Mouse (Mus musculus) small intestine, adult 2 months (tissue): ENCODE data around the gene Arpc4. TPM values are rescaled to one million over a fixed set of nuclear protein-coding genes. Genes with fewer than 3 reads are reported as not detected.

Experiments
- H3K27ac ChIP-seq: fragments of 200-500 bp; 2 replicates; pipeline ENCODE4 v1.5.1; 2012; ENCODE audit warnings: low read depth, low read length, control low read depth, inconsistent platforms; ENCODE audit not compliant: insufficient read depth
- H3K27me3 ChIP-seq: fragments of 200-500 bp; 2 replicates; pipeline ENCODE4 v1.6.1; 2012; ENCODE audit warnings: mild to moderate bottlenecking, moderate library complexity, low read length, inconsistent platforms; ENCODE audit not compliant: control insufficient read depth, insufficient read depth
- H3K36me3 ChIP-seq: fragments of 200-500 bp; 2 replicates; pipeline ENCODE4 v1.6.1; 2012; ENCODE audit warnings: mild to moderate bottlenecking, low read length, control low read depth, inconsistent platforms; ENCODE audit not compliant: control insufficient read depth, insufficient read depth
- H3K4me1 ChIP-seq: fragments of 200-500 bp; 2 replicates; pipeline ENCODE4 v1.6.1; 2012; ENCODE audit warnings: low read length, inconsistent platforms, mixed read lengths; ENCODE audit not compliant: control insufficient read depth, insufficient read depth, insufficient read length
- H3K4me3 ChIP-seq: fragments of 200-500 bp; 2 replicates; pipeline ENCODE4 v1.5.1; 2012; ENCODE audit warnings: low read depth, mild to moderate bottlenecking, control low read depth, inconsistent platforms, low read length, moderate library complexity
- CTCF ChIP-seq: fragments of 200-500 bp; IDR thresholded peaks from 2 replicates; pipeline ENCODE4 v1.5.1; 2012; ENCODE audit warnings: low read depth, mild to moderate bottlenecking, control low read depth, inconsistent platforms, low read length, moderate library complexity, mixed read lengths; ENCODE audit not compliant: insufficient replicate concordance, insufficient read length; ENCODE audit errors: extremely low read depth
- POLR2A ChIP-seq: fragments of 200-500 bp; IDR thresholded peaks from 2 replicates; pipeline ENCODE4 v1.6.1; 2012; ENCODE audit warnings: low read depth, mild to moderate bottlenecking, control low read depth, inconsistent platforms, low read length, moderate library complexity
- WGBS: fragments of 180-500 bp; shearing (Covaris S2); methylation state at CpG from one replicate; pipeline ENCODE4 v1.1.7; 2018; 5-methylcytosine and 5-hydroxymethylcytosine counted together
- polyA plus RNA-seq: library from polyadenylated mRNA; depleted of rRNA; stranded (reverse); fragments of >200 nt; gene quantifications from 2 replicates; pipeline ENCODE4 v1.2.3, GENCODE M21; 2012

The Arpc4 gene
- polyA plus RNA-seq, 1 experiment = 96.0 TPM

DNA sequence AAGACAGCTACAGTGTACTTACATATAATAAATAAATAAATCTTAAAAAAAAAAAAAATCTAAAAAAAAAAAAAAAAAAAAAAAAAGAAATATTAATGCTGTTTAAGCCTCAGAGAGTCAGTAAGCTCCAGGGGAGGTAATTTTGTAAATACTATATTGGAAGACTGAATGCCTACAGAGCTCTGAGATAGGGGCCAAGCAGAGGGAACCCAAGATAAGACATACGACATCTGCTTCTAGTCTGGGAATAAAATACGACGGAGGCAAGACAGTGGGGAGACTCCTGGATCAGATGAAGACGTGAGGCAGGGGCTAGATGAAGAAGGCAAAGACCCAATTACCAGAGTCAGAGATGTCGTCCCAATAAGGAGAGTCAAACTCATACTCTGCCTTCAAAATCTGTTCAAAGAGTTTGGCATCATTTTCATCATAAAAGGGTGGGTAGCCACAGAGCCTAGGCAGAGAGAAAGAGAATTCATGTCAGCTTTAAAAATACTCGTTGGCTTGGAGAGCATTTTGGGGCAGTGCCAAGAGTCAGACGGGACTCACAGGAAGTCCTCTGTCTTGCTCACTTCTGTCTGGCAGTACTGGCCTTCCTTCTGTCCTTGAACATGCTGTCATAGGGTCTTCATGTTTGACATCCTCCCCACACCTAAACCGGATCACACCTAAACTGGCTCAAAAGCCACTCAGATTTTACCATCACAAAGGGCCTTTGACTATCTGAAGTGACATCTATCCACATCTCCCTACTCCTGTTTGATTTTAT lies 40.9 kb upstream of the Arpc4 start:
- Histone ChIP-seq H3K27ac (no peak overlapping the region), H3K4me3 (no peak overlapping the region), H3K27me3 (no peaks in the 10 kb centered on the region), H3K36me3 (peaks cover 21% of the 10 kb centered on the region), H3K4me1 (peaks cover 9% of the 10 kb centered on the region)
- TF ChIP-seq POLR2A = no peak
- no peak for TF ChIP-seq CTCF
- 55% methylated on average over 8 of the region's 8 CpGs for WGBS

DNA sequence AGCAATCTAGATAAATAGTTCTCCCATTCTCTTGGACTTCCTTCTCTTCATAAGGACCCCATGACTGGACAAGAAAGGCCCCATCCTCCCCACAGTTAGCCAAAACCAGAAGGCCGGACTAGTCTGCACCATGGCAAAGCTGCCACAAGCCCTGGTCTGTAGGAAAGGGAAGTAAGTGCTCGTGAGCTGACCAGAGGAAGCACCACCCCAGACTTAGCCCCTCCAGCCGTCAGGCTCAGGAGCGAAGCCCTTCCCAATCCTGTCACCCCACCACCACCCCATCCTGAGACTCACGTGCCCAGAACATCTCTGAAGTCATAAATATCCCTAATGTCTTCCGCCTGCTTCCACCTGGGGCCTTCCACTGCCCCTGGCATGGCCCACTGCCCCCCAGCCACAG lies 36.3 kb upstream of the Arpc4 start:
- no peak overlapping the region for H3K27ac ChIP-seq
- no peak for TF ChIP-seq CTCF
- WGBS = 84% methylated on average over 6 of the region's 6 CpGs

DNA sequence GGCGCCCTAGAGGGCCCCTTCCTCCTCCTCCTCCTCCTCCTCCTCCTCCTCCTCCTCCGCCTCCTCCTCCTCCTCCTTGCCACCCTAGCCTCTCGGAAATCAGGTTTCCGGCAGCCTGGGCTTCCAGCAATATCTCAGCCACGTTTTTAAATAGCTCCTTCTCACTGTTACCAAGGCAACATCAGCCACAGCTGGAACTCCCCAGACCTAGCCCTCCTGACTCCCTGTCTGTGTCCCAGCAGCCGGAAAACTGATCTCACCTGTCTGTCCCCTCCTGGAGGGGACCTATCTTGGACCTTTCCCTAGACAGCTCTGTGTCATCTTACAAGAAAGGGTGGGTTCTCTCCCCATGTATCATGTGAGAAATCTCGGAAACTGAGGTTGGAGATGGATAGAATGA lies 35.6 kb upstream of the Arpc4 start:
- H3K4me3 ChIP-seq = peak overlapping the region; percentile 26; the same call in 1 of the 2 replicates
- peaks cover 3% of the 10 kb centered on the region; the same call in 1 of the 2 replicates for H3K36me3 ChIP-seq
- no peak overlapping the region for H3K27ac ChIP-seq
- no peaks in the 10 kb centered on the region for H3K27me3 ChIP-seq
- TF ChIP-seq POLR2A (no peak), CTCF (no peak)
- H3K4me1 ChIP-seq = peaks cover 5% of the 10 kb centered on the region
- 57% methylated on average over 4 of the region's 7 CpGs for WGBS

More for the DNA sequence above, 36.3 kb upstream of the Arpc4 start:
- H3K36me3 ChIP-seq = peaks cover 3% of the 10 kb centered on the region; the same call in 1 of the 2 replicates
- 0 out of 2 replicates have a peak overlapping the region, but pooled peaks have one; percentile 1 for H3K4me3 ChIP-seq
- H3K27me3 ChIP-seq = no peaks in the 10 kb centered on the region
- peaks cover 5% of the 10 kb centered on the region for H3K4me1 ChIP-seq

DNA sequence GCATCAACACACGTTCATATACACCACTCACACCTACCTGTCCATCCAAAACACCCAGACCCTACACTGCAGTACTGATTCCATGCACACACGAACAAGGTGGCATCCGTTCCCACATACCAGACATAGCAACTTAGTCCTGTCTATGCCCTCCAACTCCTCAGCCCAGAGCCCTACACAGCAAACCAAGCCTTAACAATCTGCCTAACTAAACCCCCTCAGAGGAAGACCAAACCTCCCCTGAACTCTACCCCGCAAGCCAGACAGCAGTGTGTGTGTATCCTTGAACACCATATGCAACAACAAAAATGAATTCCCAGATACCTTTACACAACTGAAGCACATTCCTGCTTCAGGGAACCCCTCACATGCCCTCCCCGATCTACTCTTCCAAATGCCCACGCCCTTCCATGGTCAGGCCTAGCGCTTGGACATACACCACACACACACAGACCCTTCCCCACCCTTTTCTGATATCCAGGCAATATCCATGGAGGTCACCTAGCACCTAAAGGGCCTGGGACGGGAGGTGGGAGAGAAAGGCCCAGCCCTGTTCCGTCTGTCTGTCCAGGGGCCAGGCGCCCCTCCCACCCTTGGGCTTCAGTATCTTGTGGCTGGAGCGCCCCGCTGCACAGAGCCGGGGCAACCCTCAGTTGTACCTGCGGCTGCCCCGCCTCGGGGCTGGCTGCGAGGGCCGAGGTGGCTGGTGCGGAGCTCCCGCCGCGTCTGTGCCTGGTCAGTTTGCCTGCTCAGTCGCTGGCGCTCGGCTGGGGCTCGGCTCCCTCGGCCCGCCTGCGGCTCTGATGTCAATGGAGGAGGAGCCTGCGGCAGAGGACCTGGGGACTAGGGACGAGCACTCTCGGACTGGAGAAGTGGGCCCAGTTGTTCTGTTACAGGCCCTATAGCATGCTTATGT lies 34.5 kb upstream of the Arpc4 start, which contains the start of gene Camk1:
Gene Camk1 (minus strand): TSS at position 808 of the 916 bp plus-strand sequence.
- peak within 1 kb of the TSS; percentile 64 for H3K27ac ChIP-seq
- H3K36me3 ChIP-seq = no peaks in the 10 kb centered on the region
- no peaks in the 10 kb centered on the region for H3K27me3 ChIP-seq
- H3K4me1 ChIP-seq = peaks cover 5% of the 10 kb centered on the region
- 12% methylated on average over 32 of the region's 32 CpGs for WGBS
- TF ChIP-seq CTCF (no peak), POLR2A (peak; percentile 80)
- peak within 1 kb of the TSS; percentile 63 for H3K4me3 ChIP-seq

DNA sequence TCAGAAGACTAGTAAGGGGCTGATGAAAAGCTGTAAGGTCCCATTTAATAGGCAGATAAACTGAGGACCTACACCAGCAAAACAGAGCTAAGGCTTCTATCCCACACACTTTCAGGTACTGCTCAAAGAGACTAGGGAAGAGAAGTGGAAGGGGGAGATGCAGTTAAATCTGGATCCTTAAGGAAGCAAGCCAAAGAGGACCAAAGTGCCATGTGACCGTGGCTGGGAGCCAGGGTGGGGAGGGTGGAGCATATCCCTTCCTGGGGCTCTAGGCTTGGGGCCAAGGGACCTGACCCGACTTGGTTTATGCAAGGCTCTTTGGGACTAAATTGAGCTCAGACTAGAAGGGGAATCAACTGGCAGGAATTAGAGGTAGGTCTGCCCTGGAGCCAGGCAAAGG lies 33.6 kb upstream of the Arpc4 start:
- TF ChIP-seq CTCF (no peak), POLR2A (no peak)
- Histone ChIP-seq H3K36me3 (no peaks in the 10 kb centered on the region), H3K27me3 (no peaks in the 10 kb centered on the region), H3K27ac (peak overlapping the region; percentile 64), H3K4me1 (peaks cover 5% of the 10 kb centered on the region), H3K4me3 (no peak overlapping the region)
- WGBS = 4% methylated on average over 2 of the region's 2 CpGs

DNA sequence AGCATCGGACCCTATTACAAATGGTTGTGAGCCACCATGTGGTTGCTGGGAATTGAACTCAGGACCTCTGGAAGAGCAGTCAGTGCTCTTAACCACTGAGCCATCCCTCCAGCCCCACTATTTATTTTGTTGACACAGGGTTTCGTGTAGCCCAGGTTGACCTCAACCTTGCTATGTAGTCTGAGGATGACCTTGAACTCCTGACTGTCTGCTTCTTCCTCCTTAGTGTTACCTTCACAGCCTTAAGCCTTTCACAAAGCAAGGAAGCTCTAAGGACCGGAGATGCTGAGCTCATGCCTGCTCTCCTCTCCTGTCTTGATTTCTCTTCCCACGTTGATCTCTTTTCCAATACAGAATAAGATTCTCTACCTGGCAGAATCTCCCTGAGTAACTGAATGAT lies 31.0 kb upstream of the Arpc4 start:
- TF ChIP-seq CTCF (no peak), POLR2A (no peak)

DNA sequence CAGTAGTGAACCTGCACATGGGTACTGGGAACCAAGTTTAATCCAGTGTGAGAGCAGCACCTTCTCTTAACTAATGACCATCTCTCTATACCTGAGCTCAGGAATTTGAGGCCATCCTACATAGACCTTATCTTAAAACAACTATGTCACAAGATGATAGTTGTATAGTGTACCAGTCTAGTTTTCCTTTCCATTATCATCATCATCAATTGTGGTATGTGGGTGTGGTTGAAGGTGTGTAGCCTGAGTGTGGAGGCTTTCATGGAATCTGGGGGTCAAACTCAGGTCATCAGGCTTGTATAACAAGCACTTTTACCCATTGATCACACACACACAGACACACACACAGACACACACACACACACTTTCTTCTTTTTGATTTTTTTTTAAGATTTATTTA lies 27.4 kb upstream of the Arpc4 start:
- Histone ChIP-seq H3K4me1 (no peaks in the 10 kb centered on the region), H3K36me3 (no peaks in the 10 kb centered on the region), H3K27ac (no peak overlapping the region), H3K27me3 (no peaks in the 10 kb centered on the region), H3K4me3 (no peak overlapping the region)
- no peak for TF ChIP-seq POLR2A
- TF ChIP-seq CTCF = no peak

More for the DNA sequence above, 31.0 kb upstream of the Arpc4 start:
- Histone ChIP-seq H3K27ac (no peak overlapping the region), H3K36me3 (no peaks in the 10 kb centered on the region), H3K4me3 (no peak overlapping the region), H3K27me3 (no peaks in the 10 kb centered on the region), H3K4me1 (peaks cover 5% of the 10 kb centered on the region)
- WGBS = 78% methylated on average over 4 of the region's 4 CpGs
